Mouse (Mus musculus): Measurements from ENCODE around the gene 4931406P16Rik. TPM values are rescaled to one million over a fixed set of nuclear protein-coding genes. Genes with fewer than 3 reads are reported as not detected.
"Not testable (repeated sequence)": the region's sequence is repeated elsewhere in the genome, so short reads cannot be mapped to it uniquely, and the experiment has no call there.

The 4931406P16Rik gene
- polyA plus RNA-seq, 1 experiment from 2014 or later: 40.3 TPM

GRCm38 (mm10) chr7:34206331-34206730 is 107.0 kb downstream of the 4931406P16Rik start:
- Histone ChIP-seq H3K36me3 (ENCODE audit: control insufficient read depth, insufficient read depth, low read length) (peaks cover 97% of the 10 kb centered on the region), H3K4me1 (ENCODE audit: control insufficient read depth, insufficient read depth, low read length) (no peaks in the 10 kb centered on the region), H3K27ac (replicated peaks; ENCODE audit: low read depth, low read length) (no peak overlapping the region), H3K9ac (ENCODE audit: low read depth, low read length) (no peak overlapping the region), H3K9me3 (ENCODE audit: control insufficient read depth, low read length) (no peaks in the 10 kb centered on the region), H3K4me3 (ENCODE audit: low read depth, low read length) (no peak overlapping the region), H3K27me3 (replicated peaks; ENCODE audit: control insufficient read depth, insufficient read depth, low read length) (no peaks in the 10 kb centered on the region), H3K4me2 (ENCODE audit: low read depth, low read length) (no peak overlapping the region)
- DNase-seq (ENCODE audit: low spot score) (no peak), ATAC-seq (ENCODE audit: low read depth) (no peak)
- WGBS: 91% methylated on average over 6 of the region's 6 CpGs

- 89% methylated on average over 10 of the region's 10 CpGs for WGBS
- peak; percentile 41; the same call in 1 of the 2 replicates for ATAC-seq (ENCODE audit: low read depth)
- DNase-seq (ENCODE audit: low spot score); H3K27ac ChIP-seq (replicated peaks; ENCODE audit: low read depth, low read length); H3K9ac ChIP-seq (ENCODE audit: low read depth, low read length); H3K4me2 ChIP-seq (ENCODE audit: low read depth, low read length); H3K27me3 ChIP-seq (replicated peaks; ENCODE audit: control insufficient read depth, insufficient read depth, low read length); H3K4me1 ChIP-seq (ENCODE audit: control insufficient read depth, insufficient read depth, low read length); H3K9me3 ChIP-seq (ENCODE audit: control insufficient read depth, low read length); H3K4me3 ChIP-seq (ENCODE audit: low read depth, low read length): not testable (repeated sequence)
- H3K36me3 ChIP-seq (ENCODE audit: control insufficient read depth, insufficient read depth, low read length): peaks cover 68% of the 10 kb centered on the region
These were observed 111.2 kb downstream of the 4931406P16Rik start for GRCm38 (mm10) chr7:34202147-34202546.

- no peak for ATAC-seq (ENCODE audit: low read depth)
- Histone ChIP-seq H3K4me3 (ENCODE audit: low read depth, low read length) (no peak overlapping the region), H3K4me1 (ENCODE audit: control insufficient read depth, insufficient read depth, low read length) (no peaks in the 10 kb centered on the region), H3K9ac (ENCODE audit: low read depth, low read length) (no peak overlapping the region), H3K36me3 (ENCODE audit: control insufficient read depth, insufficient read depth, low read length) (peaks cover 55% of the 10 kb centered on the region), H3K27ac (replicated peaks; ENCODE audit: low read depth, low read length) (no peak overlapping the region), H3K9me3 (ENCODE audit: control insufficient read depth, low read length) (no peaks in the 10 kb centered on the region), H3K27me3 (replicated peaks; ENCODE audit: control insufficient read depth, insufficient read depth, low read length) (no peaks in the 10 kb centered on the region), H3K4me2 (ENCODE audit: low read depth, low read length) (no peak overlapping the region)
- no peak for DNase-seq (ENCODE audit: low spot score)
- WGBS: 92% methylated on average over 2 of the region's 2 CpGs
These were observed 112.5 kb downstream of the 4931406P16Rik start for GRCm38 (mm10) chr7:34200829-34201228.

- no peak overlapping the region for H3K4me2 ChIP-seq (ENCODE audit: low read depth, low read length)
- H3K9me3 ChIP-seq (ENCODE audit: control insufficient read depth, low read length): no peaks in the 10 kb centered on the region
- H3K4me3 ChIP-seq (ENCODE audit: low read depth, low read length): no peak overlapping the region
- no peaks in the 10 kb centered on the region for H3K27me3 ChIP-seq (replicated peaks; ENCODE audit: control insufficient read depth, insufficient read depth, low read length)
- WGBS: 46% methylated on average over 3 of the region's 3 CpGs
- H3K4me1 ChIP-seq (ENCODE audit: control insufficient read depth, insufficient read depth, low read length): peaks cover 4% of the 10 kb centered on the region
- H3K27ac ChIP-seq (replicated peaks; ENCODE audit: low read depth, low read length): no peak overlapping the region
- H3K36me3 ChIP-seq (ENCODE audit: control insufficient read depth, insufficient read depth, low read length): peaks cover 34% of the 10 kb centered on the region
- ATAC-seq (ENCODE audit: low read depth) (no peak), DNase-seq (ENCODE audit: low spot score) (peak; percentile 11)
- no peak overlapping the region for H3K9ac ChIP-seq (ENCODE audit: low read depth, low read length)
These were observed 115.0 kb downstream of the 4931406P16Rik start for GRCm38 (mm10) chr7:34198346-34198745.

- Histone ChIP-seq H3K4me1 (ENCODE audit: control insufficient read depth, insufficient read depth, low read length) (peaks cover 4% of the 10 kb centered on the region), H3K4me3 (ENCODE audit: low read depth, low read length) (peak within 1 kb of the TSS; percentile 97), H3K36me3 (ENCODE audit: control insufficient read depth, insufficient read depth, low read length) (peaks cover 33% of the 10 kb centered on the region), H3K4me2 (ENCODE audit: low read depth, low read length) (peak within 1 kb of the TSS; percentile 62), H3K27me3 (replicated peaks; ENCODE audit: control insufficient read depth, insufficient read depth, low read length) (no peaks in the 10 kb centered on the region), H3K9me3 (ENCODE audit: control insufficient read depth, low read length) (no peaks in the 10 kb centered on the region), H3K9ac (ENCODE audit: low read depth, low read length) (peak within 1 kb of the TSS; percentile 92), H3K27ac (replicated peaks; ENCODE audit: low read depth, low read length) (peak within 1 kb of the TSS; percentile 17; the same call in 1 of the 2 replicates)
- peak; percentile 93 for ATAC-seq (ENCODE audit: low read depth)
- 6% methylated on average over 34 of the region's 70 CpGs for WGBS
- peak; percentile 93 for DNase-seq (ENCODE audit: low spot score)
These were observed 116.9 kb downstream of the 4931406P16Rik start, which contains the start of gene Pdcd2l for GRCm38 (mm10) chr7:34196132-34197128. Pdcd2l (minus strand) TSS chr7:34196661.

GRCm38 (mm10) chr7:34195632-34196031 is 117.7 kb downstream of the 4931406P16Rik start:
- 34% methylated on average over 3 of the region's 3 CpGs for WGBS
- Histone ChIP-seq H3K9ac (ENCODE audit: low read depth, low read length) (peak overlapping the region; percentile 92), H3K27me3 (replicated peaks; ENCODE audit: control insufficient read depth, insufficient read depth, low read length) (no peaks in the 10 kb centered on the region), H3K4me1 (ENCODE audit: control insufficient read depth, insufficient read depth, low read length) (peaks cover 4% of the 10 kb centered on the region), H3K4me2 (ENCODE audit: low read depth, low read length) (peak overlapping the region; percentile 62), H3K4me3 (ENCODE audit: low read depth, low read length) (peak overlapping the region; percentile 97), H3K9me3 (ENCODE audit: control insufficient read depth, low read length) (no peaks in the 10 kb centered on the region), H3K27ac (replicated peaks; ENCODE audit: low read depth, low read length) (no peak overlapping the region), H3K36me3 (ENCODE audit: control insufficient read depth, insufficient read depth, low read length) (peaks cover 25% of the 10 kb centered on the region)
- ATAC-seq (ENCODE audit: low read depth) (no peak), DNase-seq (ENCODE audit: low spot score) (peak; percentile 8)

- no peak for ATAC-seq (ENCODE audit: low read depth)
- no peak overlapping the region for H3K4me3 ChIP-seq (ENCODE audit: low read depth, low read length)
- no peak overlapping the region for H3K4me2 ChIP-seq (ENCODE audit: low read depth, low read length)
- 95% methylated on average over 6 of the region's 6 CpGs for WGBS
- peaks cover 4% of the 10 kb centered on the region for H3K4me1 ChIP-seq (ENCODE audit: control insufficient read depth, insufficient read depth, low read length)
- no peak for DNase-seq (ENCODE audit: low spot score)
- H3K27ac ChIP-seq (replicated peaks; ENCODE audit: low read depth, low read length): no peak overlapping the region
- H3K27me3 ChIP-seq (replicated peaks; ENCODE audit: control insufficient read depth, insufficient read depth, low read length): no peaks in the 10 kb centered on the region
- no peak overlapping the region for H3K9ac ChIP-seq (ENCODE audit: low read depth, low read length)
- no peaks in the 10 kb centered on the region for H3K9me3 ChIP-seq (ENCODE audit: control insufficient read depth, low read length)
- peaks cover 41% of the 10 kb centered on the region for H3K36me3 ChIP-seq (ENCODE audit: control insufficient read depth, insufficient read depth, low read length)
These were observed 120.5 kb downstream of the 4931406P16Rik start for GRCm38 (mm10) chr7:34192825-34193224.

- H3K36me3 ChIP-seq (ENCODE audit: control insufficient read depth, insufficient read depth, low read length): peaks cover 70% of the 10 kb centered on the region
- DNase-seq (ENCODE audit: low spot score): no peak
- WGBS: 86% methylated on average over 12 of the region's 12 CpGs
These were observed 123.9 kb downstream of the 4931406P16Rik start for GRCm38 (mm10) chr7:34189376-34189989.

More at GRCm38 (mm10) chr7:34189376-34189989, 123.9 kb downstream of the 4931406P16Rik start:
- no peak overlapping the region for H3K4me3 ChIP-seq (ENCODE audit: low read depth, low read length)
- H3K27ac ChIP-seq (replicated peaks; ENCODE audit: low read depth, low read length): no peak overlapping the region
- ATAC-seq (ENCODE audit: low read depth): no peak
- H3K4me1 ChIP-seq (ENCODE audit: control insufficient read depth, insufficient read depth, low read length): no peaks in the 10 kb centered on the region
- H3K9me3 ChIP-seq (ENCODE audit: control insufficient read depth, low read length): no peaks in the 10 kb centered on the region
- H3K9ac ChIP-seq (ENCODE audit: low read depth, low read length): no peak overlapping the region
- H3K27me3 ChIP-seq (replicated peaks; ENCODE audit: control insufficient read depth, insufficient read depth, low read length): no peaks in the 10 kb centered on the region
- H3K4me2 ChIP-seq (ENCODE audit: low read depth, low read length): no peak overlapping the region
